18 mouse cellular contexts compared by ENCODE assay signal in genomic region chr6:124527881-124528280, GRCm38 (mm10). TPM values are rescaled to one million over a fixed set of nuclear protein-coding genes. Genes with fewer than 3 reads are reported as not detected.
"Had no signal": no experiment of that assay in that cellular context is flagged by ENCODE, and none has a peak within 500 bp of the region (broad histone marks: within the 10 kb centered on the region; RNA-seq: fewer than 3 reads in every experiment).

No protein-coding gene starts in this region.

- H3K27ac ChIP-seq: hindbrain, postnatal 0 days; left cerebral cortex, adult 2 months; limb, embryonic 10.5 days; midbrain, embryonic 10.5 days; neural tube, embryonic 13.5 days had no signal

- H3K4me2 ChIP-seq: lung, embryonic 14.5 days; neural tube, embryonic 13.5 days had no signal

- H3K9ac ChIP-seq: lung, embryonic 14.5 days; neural tube, embryonic 13.5 days had no signal

- H3K9me3 ChIP-seq: limb, embryonic 10.5 days; midbrain, embryonic 10.5 days; neural tube, embryonic 13.5 days had no signal

- H3K27me3 ChIP-seq: neural tube, embryonic 13.5 days had no signal

- H3K4me3 ChIP-seq: left cerebral cortex, adult 2 months; limb, embryonic 10.5 days; midbrain, embryonic 10.5 days; neural tube, embryonic 13.5 days had no signal

- DNase-seq: kidney, adult 11 months; kidney, adult 9 months; kidney, postnatal 10 days; lung, embryonic 14.5 days; lung, postnatal 10 days; lung, postnatal 4 days; midbrain, embryonic 14.5 days; right cerebral cortex, postnatal 14 days; thymus, adult 18-20 months; thymus, postnatal 25 days had no signal

- H3K4me1 ChIP-seq: limb, embryonic 10.5 days; midbrain, embryonic 10.5 days; neural tube, embryonic 13.5 days had no signal

- H3K36me3 ChIP-seq: limb, embryonic 10.5 days; midbrain, embryonic 10.5 days; neural tube, embryonic 13.5 days had no signal

- ATAC-seq: hindbrain, postnatal 0 days had no signal

RNA-seq across cellular contexts. Expression of gene C1rb, which starts 42.2 kb away (rescaled TPM):
- total RNA-seq: hindbrain, postnatal 0 days; layer of hippocampus, adult 8-10 months; layer of hippocampus, postnatal 14 days; megakaryocyte, adult 5-6 weeks had no signal
- polyA plus RNA-seq: hindbrain, postnatal 0 days; limb, embryonic 10.5 days; lung, embryonic 14.5 days; midbrain, embryonic 10.5 days; midbrain, embryonic 14.5 days; neural tube, embryonic 13.5 days had no signal
